Mouse (Mus musculus) right cerebral cortex, postnatal 4 days (tissue): ENCODE data around the gene Naa30.
"Not testable (repeated sequence)": the region's sequence is repeated elsewhere in the genome, so short reads cannot be mapped to it uniquely, and the experiment has no call there.

Source experiments
- DNase-seq: peaks from one replicate; pipeline ENCODE4 v3.0.0-alpha.2; 2022

Gene Naa30

GRCm38 (mm10) chr14:49171867-49172581 is at the start of gene Naa30:
Naa30 (plus strand) TSS chr14:49172226.
- DNase-seq = peak; percentile 87

GRCm38 (mm10) chr14:49127162-49127779 is 44.8 kb upstream of the Naa30 start:
- DNase-seq = peak; percentile 13

- DNase-seq = no peak
Observed at GRCm38 (mm10) chr14:49128544-49129263, 43.3 kb upstream of the Naa30 start.

GRCm38 (mm10) chr14:49132391-49132790 is 39.6 kb upstream of the Naa30 start:
- no peak for DNase-seq

- DNase-seq = no peak
Observed at GRCm38 (mm10) chr14:49138171-49138570, 33.9 kb upstream of the Naa30 start.

- DNase-seq = no peak
Observed at GRCm38 (mm10) chr14:49140756-49141155, 31.3 kb upstream of the Naa30 start.

- peak; percentile 70 for DNase-seq
Observed at GRCm38 (mm10) chr14:49153801-49154200, 18.2 kb upstream of the Naa30 start.

GRCm38 (mm10) chr14:49155572-49155971 is 16.5 kb upstream of the Naa30 start:
- DNase-seq = no peak

GRCm38 (mm10) chr14:49158143-49158925 is 13.7 kb upstream of the Naa30 start:
- no peak for DNase-seq

- no peak for DNase-seq
Observed at GRCm38 (mm10) chr14:49171286-49171685, 740 bp upstream of the Naa30 start.

GRCm38 (mm10) chr14:49172582-49172988 is 559 bp downstream of the Naa30 start:
- no peak for DNase-seq

GRCm38 (mm10) chr14:49173290-49174135 is 1.5 kb downstream of the Naa30 start:
- no peak for DNase-seq

- DNase-seq = no peak
Observed at GRCm38 (mm10) chr14:49179736-49180135, 7.7 kb downstream of the Naa30 start.

- DNase-seq = no peak
Observed at GRCm38 (mm10) chr14:49186270-49186669, 14.2 kb downstream of the Naa30 start.

GRCm38 (mm10) chr14:49197031-49197527 is 25.1 kb downstream of the Naa30 start:
- no peak for DNase-seq

GRCm38 (mm10) chr14:49201073-49201778 is 29.2 kb downstream of the Naa30 start:
- no peak for DNase-seq

- DNase-seq = not testable (repeated sequence)
Observed at GRCm38 (mm10) chr14:49210215-49210614, 38.2 kb downstream of the Naa30 start.

GRCm38 (mm10) chr14:49218677-49219076 is 46.7 kb downstream of the Naa30 start:
- no peak for DNase-seq

GRCm38 (mm10) chr14:49219466-49220022 is 47.5 kb downstream of the Naa30 start:
- not testable (repeated sequence) for DNase-seq

GRCm38 (mm10) chr14:49221771-49222170 is 49.7 kb downstream of the Naa30 start:
- DNase-seq = no peak

GRCm38 (mm10) chr14:49226471-49226870 is 54.4 kb downstream of the Naa30 start:
- no peak for DNase-seq
